In genomic region chr2:168911527-168911926, GRCm38 (mm10) we compare ENCODE assay signal across 9 mouse cellular contexts. TPM values are rescaled to one million over a fixed set of nuclear protein-coding genes. Genes with fewer than 3 reads are reported as not detected.
DNase-seq lines count a peak whose midpoint lies in the region; ATAC-seq and TF ChIP-seq lines count a peak whose summit lies in the region.
"Had no signal": no experiment of that assay in that cellular context is flagged by ENCODE, and none has a peak within 500 bp of the region (broad histone marks: within the 10 kb centered on the region; RNA-seq: fewer than 3 reads in every experiment).

No protein-coding gene starts in this region.

- 2% methylated on average over 19 of the region's 19 CpGs for WGBS in heart, embryonic 13.5 days
- WGBS in hindbrain, embryonic 16.5 days = 3% methylated on average over 19 of the region's 19 CpGs
- 2% methylated on average over 19 of the region's 19 CpGs for WGBS in midbrain, postnatal 0 days

- peak overlapping the region; percentile 61 for H3K4me3 ChIP-seq in heart, embryonic 13.5 days
- H3K4me3 ChIP-seq in hindbrain, embryonic 16.5 days (ENCODE audit: low read length) = peak overlapping the region; percentile 61
- H3K4me3 ChIP-seq in midbrain, postnatal 0 days (ENCODE audit: low read depth, low read length) = peak overlapping the region; percentile 62

- H3K9ac ChIP-seq in heart, embryonic 13.5 days = no peak overlapping the region
- H3K9ac ChIP-seq in hindbrain, embryonic 16.5 days (ENCODE audit: low read depth, low read length) = peak overlapping the region; percentile 54; the same call in 1 of the 2 replicates
- peak overlapping the region; percentile 54; the same call in 1 of the 2 replicates for H3K9ac ChIP-seq in midbrain, postnatal 0 days (replicated peaks; ENCODE audit: low read length, poor library complexity, severe bottlenecking)

- H3K4me2 ChIP-seq in heart, embryonic 13.5 days = peak overlapping the region; percentile 84
- H3K4me2 ChIP-seq in hindbrain, embryonic 16.5 days (ENCODE audit: low read length) = peak overlapping the region; percentile 97
- H3K4me2 ChIP-seq in midbrain, postnatal 0 days (ENCODE audit: low read depth, low read length, poor library complexity, severe bottlenecking) = peak overlapping the region; percentile 96

- peaks cover 74% of the 10 kb centered on the region for H3K27me3 ChIP-seq in heart, embryonic 13.5 days (replicated peaks)
- peaks cover 4% of the 10 kb centered on the region for H3K27me3 ChIP-seq in hindbrain, embryonic 16.5 days (replicated peaks; ENCODE audit: control insufficient read depth, insufficient read depth, low read length)
- peaks cover 19% of the 10 kb centered on the region for H3K27me3 ChIP-seq in midbrain, postnatal 0 days (ENCODE audit: insufficient read depth, low read length)

- TF ChIP-seq CTCF in midbrain, postnatal 0 days (IDR thresholded peaks at IDR 0.05) = no peak

- H3K4me1 ChIP-seq in heart, embryonic 13.5 days = peaks cover 20% of the 10 kb centered on the region
- peaks cover 19% of the 10 kb centered on the region for H3K4me1 ChIP-seq in hindbrain, embryonic 16.5 days (ENCODE audit: control insufficient read depth, insufficient read depth, low read depth, low read length)
- peaks cover 6% of the 10 kb centered on the region; the same call in 1 of the 2 replicates for H3K4me1 ChIP-seq in midbrain, postnatal 0 days (ENCODE audit: insufficient read depth, low read length)

- H3K36me3 ChIP-seq in heart, embryonic 13.5 days = no peaks in the 10 kb centered on the region
- no peaks in the 10 kb centered on the region for H3K36me3 ChIP-seq in hindbrain, embryonic 16.5 days (ENCODE audit: control insufficient read depth, insufficient read depth, low read length)
- H3K36me3 ChIP-seq in midbrain, postnatal 0 days (ENCODE audit: insufficient read depth, low read length) = no peaks in the 10 kb centered on the region

- no peak for ATAC-seq in heart, embryonic 13.5 days (ENCODE audit: extremely low read depth, insufficient number of reproducible peaks, low FRiP score, low TSS enrichment)
- ATAC-seq in hindbrain, embryonic 16.5 days = no peak
- ATAC-seq in midbrain, postnatal 0 days (ENCODE audit: low FRiP score) = no peak
- ATAC-seq in inflammation-experienced regulatory T-cells, adult 6 months = no peak

- no peak overlapping the region for H3K27ac ChIP-seq in heart, embryonic 13.5 days (replicated peaks)
- no peak overlapping the region for H3K27ac ChIP-seq in hindbrain, embryonic 16.5 days (ENCODE audit: low read depth, low read length)
- no peak overlapping the region for H3K27ac ChIP-seq in midbrain, postnatal 0 days (ENCODE audit: low read depth, low read length)

- H3K9me3 ChIP-seq in heart, embryonic 13.5 days = peaks cover 5% of the 10 kb centered on the region; the same call in 1 of the 2 replicates
- H3K9me3 ChIP-seq in hindbrain, embryonic 16.5 days (ENCODE audit: control insufficient read depth, low read length) = no peaks in the 10 kb centered on the region
- no peaks in the 10 kb centered on the region for H3K9me3 ChIP-seq in midbrain, postnatal 0 days (ENCODE audit: low read length)

- no peak for DNase-seq in heart, adult 9 months (ENCODE audit: low spot score in 2 of 2)
- peak; percentile 19 for DNase-seq in embryo, embryonic 9.5 days (ENCODE audit: extremely low spot score)
- DNase-seq in midbrain, postnatal 0 days (ENCODE audit: low spot score) = no peak
- no peak for DNase-seq in layer of hippocampus, postnatal 25 days (ENCODE audit: extremely low spot score in 1 of 2, low spot score in 1 of 2)
- no peak for DNase-seq in right cerebral cortex, postnatal 14 days
- DNase-seq: layer of hippocampus, adult 9-11 months had no signal

RNA-seq across cellular contexts. Expression of gene Zfp64, which starts 43.9 kb away (rescaled TPM):
- 15.1 and 16.8 TPM in 2 replicates for polyA plus RNA-seq in heart, embryonic 13.5 days (2015; fragmentation: Nextera tagmentation; extraction: Ambion mirVana)
- polyA plus RNA-seq in hindbrain, embryonic 16.5 days (2015; fragmentation: Nextera tagmentation; extraction: Ambion mirVana) = 30.8 and 35.0 TPM in 2 replicates
- total RNA-seq in midbrain, postnatal 0 days (2014; rRNA removed) = 37.9 and 57.7 TPM in 2 replicates
- polyA plus RNA-seq in midbrain, postnatal 0 days (2015; fragmentation: Nextera tagmentation; extraction: Ambion mirVana) = 33.5 and 34.2 TPM in 2 replicates
- 10 to 100 TPM; 17.3 to 19.0 TPM for total RNA-seq in layer of hippocampus, postnatal 25 days (2021)
- 10 to 100 TPM; 21.5 to 28.4 (median 24.7) TPM for polyA plus RNA-seq in inflammation-experienced regulatory T-cells, adult 6 months (2017; shearing (Covaris generic))
